Mouse (Mus musculus): ENCODE results near the gene Gm45213.

GRCm38 (mm10) chr7:66088077-66088476, 44.7 kb downstream of the Gm45213 start:
- TF ChIP-seq ZNF384 (IDR thresholded peaks at IDR 0.05; ENCODE audit: low read depth, low read length) (no peak), ZC3H11A (IDR thresholded peaks at IDR 0.05; ENCODE audit: borderline replicate concordance, low read depth, low read length) (no peak), MAFK (IDR thresholded peaks at IDR 0.05; ENCODE audit: insufficient read depth, low read depth, low read length) (no peak), HCFC1 (IDR thresholded peaks at IDR 0.05; ENCODE audit: borderline replicate concordance, insufficient read depth, low read length) (no peak)

Data from ES-E14 (cell line).